Mouse (Mus musculus): Measurements from ENCODE around the gene Olfml3. TPM values are rescaled to one million over a fixed set of nuclear protein-coding genes. Genes with fewer than 3 reads are reported as not detected.
A peak's percentile ranks its signal among the peaks of the same experiment; 100 is the strongest.

Olfml3 gene
- total RNA-seq (2021) (10 to 100 TPM; 20.2 to 21.5 TPM), polyA plus RNA-seq (2012; rRNA removed) (15.9 and 16.0 TPM in 2 replicates)
- long read RNA-seq, full-length matches to known transcripts = 26 of 28 reads
- long read RNA-seq, partial matches to known transcripts = 0 of 28 reads
- long read RNA-seq, other reads (novel, unspliced or antisense) = 2 of 28 reads

GRCm38 (mm10) chr3:103737778-103738571 is at the start of gene Olfml3:
TSS of gene Olfml3 (minus strand) at chr3:103738001.
- peak; percentile 83 for DNase-seq

GRCm38 (mm10) chr3:103787225-103787624 is 49.4 kb upstream of the Olfml3 start:
- no peak for DNase-seq

- DNase-seq = no peak
These were observed 45.2 kb upstream of the Olfml3 start for GRCm38 (mm10) chr3:103782844-103783609.

- no peak for DNase-seq
These were observed 43.0 kb upstream of the Olfml3 start for GRCm38 (mm10) chr3:103780777-103781176.

DNA sequence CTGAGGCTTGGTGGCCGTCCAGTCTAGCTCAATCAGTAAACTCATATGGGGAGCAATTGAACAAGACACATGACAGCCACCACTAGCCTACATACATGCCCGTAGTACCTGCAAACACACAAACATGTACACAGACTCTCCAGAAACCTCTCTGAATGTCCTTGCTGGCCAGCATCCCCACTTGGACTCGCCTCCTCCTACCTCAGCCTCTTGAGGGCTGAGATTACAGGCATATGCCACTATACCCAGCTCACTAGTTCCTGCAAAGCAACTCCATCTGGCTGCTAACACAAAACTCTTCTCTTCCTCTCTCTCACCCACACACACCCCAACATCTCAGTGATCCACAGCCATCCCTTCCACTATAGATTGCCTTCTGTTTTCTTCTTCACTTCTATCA is 42.5 kb upstream of the Olfml3 start:
- DNase-seq = no peak

- no peak for DNase-seq
These were observed 41.4 kb upstream of the Olfml3 start for GRCm38 (mm10) chr3:103779183-103779582.

DNA sequence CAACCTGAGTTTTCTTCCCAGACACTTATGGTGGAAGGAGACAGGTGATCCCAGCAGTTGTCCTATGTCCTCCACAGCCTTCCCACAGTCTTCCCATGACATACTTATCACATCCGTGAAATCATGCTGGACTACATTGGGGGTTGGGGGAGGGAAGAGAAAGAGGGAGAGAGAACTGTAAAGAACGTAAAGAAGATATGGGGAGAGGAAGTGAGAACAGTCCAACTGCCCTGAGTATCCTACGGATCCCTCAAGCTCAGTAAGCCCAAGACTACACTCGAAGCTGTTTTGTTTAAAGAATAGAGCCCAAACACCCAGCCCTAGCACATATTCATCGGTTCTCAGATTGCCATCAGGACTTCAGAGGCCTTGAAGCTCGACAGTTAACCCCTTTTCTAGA is 40.9 kb upstream of the Olfml3 start:
- no peak for DNase-seq

- DNase-seq = no peak
These were observed 40.1 kb upstream of the Olfml3 start for GRCm38 (mm10) chr3:103777940-103778339.

DNA sequence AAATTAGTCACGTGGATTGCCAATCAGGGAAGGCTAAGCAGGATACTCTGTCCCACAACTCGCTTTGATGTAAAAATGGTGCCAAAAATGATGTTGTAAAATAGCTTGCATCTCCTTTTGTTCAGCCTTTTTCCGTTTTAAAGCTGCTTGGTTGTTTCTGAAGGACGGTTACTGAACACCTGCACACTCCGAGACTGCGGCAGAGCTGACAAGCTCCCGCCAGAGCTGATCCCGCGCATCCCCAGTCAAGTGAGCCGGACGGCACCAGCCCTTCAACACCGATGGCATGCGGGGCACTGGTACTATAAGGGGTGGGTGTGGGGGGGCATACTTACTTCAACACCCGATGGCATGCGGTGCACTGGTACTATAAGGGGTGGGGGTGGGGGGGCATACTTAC is 36.2 kb upstream of the Olfml3 start:
- DNase-seq = no peak

- no peak for DNase-seq
These were observed 35.7 kb upstream of the Olfml3 start for GRCm38 (mm10) chr3:103773508-103773907.

GRCm38 (mm10) chr3:103772846-103773245 is 35.0 kb upstream of the Olfml3 start:
- DNase-seq = no peak

GRCm38 (mm10) chr3:103771531-103772130 is 33.8 kb upstream of the Olfml3 start:
- DNase-seq = peak; percentile 89

DNA sequence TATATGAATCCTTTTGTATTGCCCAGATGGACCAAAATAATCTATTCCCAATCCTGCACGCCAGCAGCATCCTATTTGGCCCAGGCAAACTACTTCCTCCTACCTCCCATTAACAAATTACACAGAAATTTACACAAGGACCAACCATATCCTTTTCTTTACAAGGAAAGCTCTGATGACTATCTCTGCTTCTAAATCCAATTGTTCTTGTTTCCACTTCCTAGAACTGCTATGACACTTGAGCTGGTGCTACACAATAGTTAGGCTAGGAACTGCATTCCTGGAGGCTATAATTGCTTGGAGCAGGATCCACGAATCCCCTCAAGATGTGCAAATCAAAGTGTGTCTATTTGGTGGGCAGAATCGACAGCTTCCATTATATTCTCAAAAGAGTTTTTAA is 29.0 kb upstream of the Olfml3 start:
- DNase-seq = no peak

GRCm38 (mm10) chr3:103759261-103759970 is 21.6 kb upstream of the Olfml3 start:
- DNase-seq = peak; percentile 49

DNA sequence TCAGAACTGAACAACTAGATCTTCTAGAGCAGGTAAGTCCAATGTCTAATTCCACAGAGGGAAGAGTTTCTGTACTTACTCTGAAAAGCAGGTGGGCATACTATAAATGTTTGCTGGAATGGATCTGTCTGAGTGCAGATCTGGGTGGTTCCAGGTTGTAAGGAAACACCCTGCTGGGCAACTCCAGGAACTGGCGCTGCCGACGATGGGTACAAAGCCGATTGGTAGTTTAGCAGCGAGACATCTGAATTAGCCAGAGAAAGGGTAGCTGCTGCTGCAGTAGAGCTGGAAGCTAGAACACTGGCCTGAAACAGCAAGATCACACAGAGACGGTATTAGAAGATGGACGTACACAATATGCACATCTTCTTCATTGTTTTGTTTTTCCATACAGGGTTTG is 20.7 kb upstream of the Olfml3 start:
- no peak for DNase-seq

GRCm38 (mm10) chr3:103756920-103757319 is 19.1 kb upstream of the Olfml3 start:
- no peak for DNase-seq

GRCm38 (mm10) chr3:103755351-103755750 is 17.6 kb upstream of the Olfml3 start:
- no peak for DNase-seq

DNA sequence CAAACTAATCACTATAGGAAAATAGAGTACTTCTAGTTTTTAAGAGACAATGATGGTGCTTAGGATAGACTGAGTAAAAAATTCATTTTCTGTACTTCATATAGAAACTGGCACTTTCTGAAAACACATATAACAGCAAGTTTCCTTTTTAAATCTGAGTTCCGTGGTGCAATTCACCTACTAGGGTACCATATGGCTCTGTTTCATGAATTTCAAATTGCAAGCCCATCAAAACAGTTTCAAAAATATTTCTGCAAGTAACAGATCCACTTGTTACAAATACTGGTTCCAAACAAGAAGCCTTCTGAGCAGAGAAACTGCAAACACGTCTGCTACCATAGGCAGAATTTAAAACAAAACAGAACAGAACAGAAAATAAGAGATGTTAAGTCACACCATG is 13.8 kb upstream of the Olfml3 start:
- no peak for DNase-seq

DNA sequence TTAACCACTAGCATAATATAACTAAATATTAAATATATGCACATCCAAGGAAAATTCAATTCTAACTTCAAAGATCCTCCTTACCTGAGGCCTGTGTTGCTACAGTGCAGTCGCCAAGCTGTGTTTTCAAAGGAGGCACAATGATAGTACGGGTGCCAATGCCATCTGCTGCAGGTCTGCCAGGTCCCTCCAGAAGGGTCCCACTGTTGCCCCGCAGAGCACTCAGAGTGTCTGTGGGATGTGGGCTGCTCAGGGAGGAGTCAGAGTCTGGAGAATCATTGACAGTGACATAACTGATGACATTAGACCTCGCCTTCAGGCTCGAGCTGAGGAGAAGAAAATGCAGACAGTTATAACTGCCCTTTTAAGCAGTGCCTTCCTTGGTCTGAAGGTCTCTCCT is 8.9 kb upstream of the Olfml3 start:
- no peak for DNase-seq

- DNase-seq = no peak
These were observed 7.4 kb upstream of the Olfml3 start for GRCm38 (mm10) chr3:103745001-103745770.

GRCm38 (mm10) chr3:103743208-103743607 is 5.4 kb upstream of the Olfml3 start:
- DNase-seq = no peak

Measured in adrenal gland, adult 2 months (tissue).